Mouse (Mus musculus): ENCODE data around the gene Olfr992.
"Not testable (repeated sequence)": the region's sequence is repeated elsewhere in the genome, so short reads cannot be mapped to it uniquely, and the experiment has no call there.

The Olfr992 gene

GRCm38 (mm10) chr2:85409369-85409768, at the start of gene Olfr992:
Gene Olfr992, minus strand, starts transcription at chr2:85409469.
- DNase-seq (ENCODE audit: low spot score in 2 of 2): no peak

GRCm38 (mm10) chr2:85443539-85443938, 34.3 kb upstream of the Olfr992 start, which contains the start of gene Olfr995:
Gene Olfr995, minus strand, starts transcription at chr2:85443639.
- no peak for DNase-seq (ENCODE audit: low spot score in 2 of 2)

GRCm38 (mm10) chr2:85442546-85442945, 33.3 kb upstream of the Olfr992 start:
- no peak for DNase-seq (ENCODE audit: low spot score in 2 of 2)

DNA sequence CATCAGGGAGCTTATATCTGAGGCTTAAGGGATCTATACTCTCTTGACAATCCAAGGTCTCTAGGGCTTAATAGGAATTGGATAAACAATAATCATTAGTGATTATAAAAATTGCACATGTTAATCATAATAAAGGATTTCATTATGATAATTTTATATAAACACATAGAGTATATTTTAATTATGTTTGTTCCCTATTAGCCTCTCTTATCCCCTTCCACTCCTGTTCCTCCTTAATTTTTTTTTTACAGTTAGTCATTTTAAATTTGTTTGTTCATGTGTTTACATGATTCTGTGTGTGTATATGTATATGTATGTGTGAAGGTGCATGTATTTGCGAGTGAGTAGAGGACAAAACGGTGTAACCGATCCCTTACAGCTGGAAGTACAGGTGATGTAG, 27.1 kb upstream of the Olfr992 start, which contains the start of gene Olfr994:
Olfr994 (minus strand) TSS at position 101 of the 400 bp plus-strand sequence.
- DNase-seq (ENCODE audit: low spot score in 2 of 2): no peak

GRCm38 (mm10) chr2:85425893-85426292, 16.6 kb upstream of the Olfr992 start:
- no peak for DNase-seq (ENCODE audit: low spot score in 2 of 2)

GRCm38 (mm10) chr2:85414777-85415176, 5.5 kb upstream of the Olfr992 start, which contains the start of gene Olfr993:
Gene Olfr993, minus strand, starts transcription at chr2:85414877.
- no peak for DNase-seq (ENCODE audit: low spot score in 2 of 2)

GRCm38 (mm10) chr2:85363127-85363526, 46.1 kb downstream of the Olfr992 start, which contains the start of gene Olfr988:
Gene Olfr988, minus strand, starts transcription at chr2:85363227.
- not testable (repeated sequence) for DNase-seq (ENCODE audit: low spot score in 2 of 2)

All from right cerebral cortex, adult 2 months (tissue).